Mouse (Mus musculus) liver, postnatal 0 days (tissue): ENCODE measurements around the gene Rest.

Source experiments
- CTCF ChIP-seq: sonication (generic); IDR thresholded peaks from 2 replicates; pipeline ENCODE4 v1.5.1; 2016; ENCODE audit warnings: antibody characterized with exemption, low read depth
- EP300 ChIP-seq: IDR thresholded peaks from 2 replicates; pipeline ENCODE4 v1.6.1; 2016; ENCODE audit warnings: antibody characterized with exemption, low read depth, mild to moderate bottlenecking

DNA sequence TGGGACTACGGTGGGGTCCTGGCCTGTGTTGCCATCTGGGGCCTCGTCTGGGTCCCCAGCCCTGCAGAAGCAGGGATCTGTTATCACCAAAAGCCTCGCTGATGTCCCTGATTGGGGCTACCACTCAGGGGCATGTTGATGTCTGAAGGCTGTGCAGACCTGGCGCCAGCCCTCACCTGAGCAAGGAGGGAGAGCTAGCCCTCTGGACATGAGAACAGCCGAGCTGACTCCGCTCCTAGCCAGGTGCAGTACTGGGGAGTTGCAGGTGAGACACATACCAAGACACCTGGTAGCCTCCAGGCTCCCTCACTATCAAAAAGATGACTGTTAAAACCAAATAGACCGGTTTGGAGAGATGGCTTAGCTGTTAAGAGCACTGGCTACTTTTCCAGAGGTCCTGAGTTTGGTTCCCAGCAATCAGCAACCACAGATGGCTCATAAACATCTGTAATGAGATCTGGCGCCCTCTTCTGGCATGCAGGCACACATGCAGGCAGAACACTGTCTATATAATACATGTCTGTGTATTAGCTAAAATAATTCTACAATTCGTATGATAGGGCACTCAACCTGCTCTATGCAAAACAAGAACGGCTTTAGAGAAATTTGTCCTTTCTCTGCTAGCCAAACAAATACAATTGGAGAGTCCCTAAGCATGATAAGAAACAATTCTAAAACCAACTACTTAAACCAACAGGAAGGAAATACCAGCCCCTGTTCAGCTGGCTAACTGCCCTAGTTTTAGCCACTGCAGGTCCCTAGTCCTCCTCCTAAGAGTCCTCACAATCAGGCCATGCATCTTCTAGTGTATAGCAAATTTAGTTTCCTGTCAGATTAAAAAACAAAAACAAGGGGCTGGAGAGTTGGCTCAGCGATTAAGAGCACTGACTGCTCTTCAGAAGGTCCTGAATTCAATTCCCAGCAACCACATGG lies 42.0 kb upstream of the Rest start:
- TF ChIP-seq CTCF (peak; percentile 66), EP300 (no peak)
